Mouse (Mus musculus): ENCODE results near the gene Maml2. TPM values are rescaled to one million over a fixed set of nuclear protein-coding genes. Genes with fewer than 3 reads are reported as not detected.

The Maml2 gene
- polyA plus RNA-seq, 1 experiment from 2014 or later: 10.7 TPM

GRCm38 (mm10) chr9:13552380-13553052 is 254.8 kb downstream of the Maml2 start:
- H3K4me3 ChIP-seq (ENCODE audit: low read length): no peak overlapping the region
- H3K36me3 ChIP-seq (ENCODE audit: control insufficient read depth, insufficient read depth, low read length): no peaks in the 10 kb centered on the region
- 0 out of 2 replicates have a peak, but pooled peaks cover 4% of the 10 kb centered on the region for H3K4me1 ChIP-seq (ENCODE audit: control insufficient read depth, insufficient read depth, low read length)
- H3K27ac ChIP-seq (ENCODE audit: low read depth, low read length): no peak overlapping the region
- no peak overlapping the region for H3K4me2 ChIP-seq (replicated peaks; ENCODE audit: low read depth, low read length)
- H3K9ac ChIP-seq (ENCODE audit: low read depth, low read length): no peak overlapping the region
- 44% methylated on average over 5 of the region's 5 CpGs for WGBS
- no peaks in the 10 kb centered on the region for H3K27me3 ChIP-seq (ENCODE audit: control insufficient read depth, insufficient read depth, low read length)
- ATAC-seq (ENCODE audit: low FRiP score, low TSS enrichment): peak; percentile 29
- no peaks in the 10 kb centered on the region for H3K9me3 ChIP-seq (ENCODE audit: control insufficient read depth, low read length)

DNA sequence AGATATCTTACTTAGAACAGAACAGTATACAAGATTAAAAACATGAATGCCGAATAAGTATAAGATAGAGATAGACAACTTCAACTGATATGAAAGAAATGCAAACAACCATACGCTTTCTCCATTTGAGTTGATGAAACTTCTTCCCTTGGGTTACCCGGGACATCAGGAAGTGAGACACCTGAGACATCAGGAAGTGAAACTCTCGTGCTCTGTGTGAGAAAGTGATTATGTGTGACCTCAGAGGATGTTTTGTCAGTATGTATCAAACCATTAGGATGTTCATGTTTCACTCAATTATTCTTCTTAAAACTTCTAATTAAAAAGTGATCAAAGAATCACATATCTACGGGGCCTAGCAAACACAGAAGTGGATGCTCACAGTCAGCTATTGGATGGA is 257.0 kb downstream of the Maml2 start:
- H3K4me1 ChIP-seq (ENCODE audit: control insufficient read depth, insufficient read depth, low read length): peaks cover 10% of the 10 kb centered on the region
- H3K27ac ChIP-seq (ENCODE audit: low read depth, low read length): no peak overlapping the region
- no peak overlapping the region for H3K4me2 ChIP-seq (replicated peaks; ENCODE audit: low read depth, low read length)
- no peaks in the 10 kb centered on the region for H3K27me3 ChIP-seq (ENCODE audit: control insufficient read depth, insufficient read depth, low read length)
- ATAC-seq (ENCODE audit: low FRiP score, low TSS enrichment): no peak
- no peak overlapping the region for H3K4me3 ChIP-seq (ENCODE audit: low read length)
- WGBS: 84% methylated on average over 5 of the region's 5 CpGs
- no peaks in the 10 kb centered on the region for H3K36me3 ChIP-seq (ENCODE audit: control insufficient read depth, insufficient read depth, low read length)
- no peaks in the 10 kb centered on the region for H3K9me3 ChIP-seq (ENCODE audit: control insufficient read depth, low read length)
- no peak overlapping the region for H3K9ac ChIP-seq (ENCODE audit: low read depth, low read length)

DNA sequence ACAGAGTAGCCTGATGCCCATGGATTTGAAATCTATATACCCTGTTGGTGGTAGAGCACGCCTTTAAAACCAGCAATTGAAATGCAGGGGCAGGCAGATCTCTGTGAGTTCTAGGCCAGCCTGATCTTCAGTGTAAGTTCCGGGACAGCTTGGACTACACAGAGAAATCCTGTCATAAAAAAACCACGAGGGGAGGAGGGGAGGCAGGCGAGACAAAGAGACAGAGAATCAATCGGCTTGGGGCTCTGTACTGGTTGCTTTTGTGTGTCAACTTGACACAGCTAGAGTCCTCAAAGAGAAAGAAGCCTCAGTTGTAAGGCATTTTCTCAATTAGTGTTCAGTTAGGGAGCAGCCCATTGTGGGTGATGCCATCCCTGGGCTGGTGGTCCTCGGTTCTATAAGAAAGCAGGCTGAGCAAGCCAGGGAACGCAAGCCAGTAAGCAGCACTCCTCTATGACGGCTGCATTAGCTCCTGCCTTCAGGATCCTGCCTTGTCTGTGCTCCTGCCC is 258.3 kb downstream of the Maml2 start:
- Histone ChIP-seq H3K4me1 (ENCODE audit: control insufficient read depth, insufficient read depth, low read length) (peaks cover 10% of the 10 kb centered on the region), H3K36me3 (ENCODE audit: control insufficient read depth, insufficient read depth, low read length) (no peaks in the 10 kb centered on the region), H3K9ac (ENCODE audit: low read depth, low read length) (no peak overlapping the region), H3K4me2 (replicated peaks; ENCODE audit: low read depth, low read length) (no peak overlapping the region), H3K4me3 (ENCODE audit: low read length) (no peak overlapping the region), H3K27me3 (ENCODE audit: control insufficient read depth, insufficient read depth, low read length) (no peaks in the 10 kb centered on the region), H3K27ac (ENCODE audit: low read depth, low read length) (no peak overlapping the region), H3K9me3 (ENCODE audit: control insufficient read depth, low read length) (no peaks in the 10 kb centered on the region)
- WGBS: 81% methylated on average over 8 of the region's 8 CpGs
- no peak for ATAC-seq (ENCODE audit: low FRiP score, low TSS enrichment)

DNA sequence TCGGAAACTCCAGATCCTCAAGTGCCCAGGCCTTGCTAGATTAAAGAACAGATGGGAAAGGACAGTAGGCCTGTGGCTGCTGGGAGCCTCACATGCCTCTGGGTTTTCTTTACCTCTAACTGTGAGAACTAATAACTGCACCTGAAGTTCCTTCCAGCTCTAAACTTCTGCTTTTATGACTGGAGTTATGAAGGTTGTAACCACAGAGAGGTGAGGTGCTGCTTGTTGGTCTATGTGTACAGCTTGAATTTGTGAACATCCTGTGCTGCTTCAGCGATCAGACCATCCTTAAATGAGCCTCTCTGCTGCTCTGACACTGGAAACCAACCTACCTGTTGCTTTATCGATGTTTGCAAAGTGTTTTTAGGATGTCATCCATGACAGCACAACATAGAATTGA is 258.9 kb downstream of the Maml2 start:
- Histone ChIP-seq H3K4me2 (replicated peaks; ENCODE audit: low read depth, low read length) (no peak overlapping the region), H3K27me3 (ENCODE audit: control insufficient read depth, insufficient read depth, low read length) (no peaks in the 10 kb centered on the region), H3K9ac (ENCODE audit: low read depth, low read length) (no peak overlapping the region), H3K36me3 (ENCODE audit: control insufficient read depth, insufficient read depth, low read length) (no peaks in the 10 kb centered on the region), H3K27ac (ENCODE audit: low read depth, low read length) (no peak overlapping the region), H3K9me3 (ENCODE audit: control insufficient read depth, low read length) (no peaks in the 10 kb centered on the region), H3K4me3 (ENCODE audit: low read length) (no peak overlapping the region), H3K4me1 (ENCODE audit: control insufficient read depth, insufficient read depth, low read length) (peaks cover 10% of the 10 kb centered on the region)
- WGBS: 83% methylated on average over 3 of the region's 3 CpGs
- ATAC-seq (ENCODE audit: low FRiP score, low TSS enrichment): no peak

- Histone ChIP-seq H3K4me3 (ENCODE audit: low read length) (no peak overlapping the region), H3K27me3 (ENCODE audit: control insufficient read depth, insufficient read depth, low read length) (no peaks in the 10 kb centered on the region), H3K4me2 (replicated peaks; ENCODE audit: low read depth, low read length) (no peak overlapping the region), H3K9me3 (ENCODE audit: control insufficient read depth, low read length) (no peaks in the 10 kb centered on the region), H3K4me1 (ENCODE audit: control insufficient read depth, insufficient read depth, low read length) (peaks cover 17% of the 10 kb centered on the region), H3K27ac (ENCODE audit: low read depth, low read length) (peak overlapping the region; percentile 3; the same call in 1 of the 2 replicates), H3K9ac (ENCODE audit: low read depth, low read length) (no peak overlapping the region), H3K36me3 (ENCODE audit: control insufficient read depth, insufficient read depth, low read length) (no peaks in the 10 kb centered on the region)
- 23% methylated on average over 4 of the region's 4 CpGs for WGBS
- ATAC-seq (ENCODE audit: low FRiP score, low TSS enrichment): peak; percentile 65
Measured at GRCm38 (mm10) chr9:13558811-13559372, 261.1 kb downstream of the Maml2 start.

DNA sequence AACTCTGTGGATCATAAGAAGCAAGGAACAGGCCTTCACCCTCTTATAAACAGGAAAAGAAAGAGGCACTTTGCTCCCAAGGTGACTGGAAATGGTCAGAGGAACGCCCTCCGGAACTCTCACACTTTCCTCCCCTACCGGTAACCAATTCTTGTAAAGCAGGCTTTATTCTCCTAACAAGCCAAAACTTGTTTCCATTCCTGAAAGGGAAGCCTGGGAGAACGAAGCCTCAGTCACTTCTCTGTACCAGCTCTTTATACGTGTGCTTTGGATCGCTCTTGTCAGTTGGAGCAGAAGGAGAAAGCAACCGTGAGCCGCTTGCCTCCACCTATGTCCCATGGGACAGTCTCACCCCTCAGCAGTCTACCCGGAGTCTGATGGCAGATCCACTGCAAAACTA is 262.9 kb downstream of the Maml2 start:
- Histone ChIP-seq H3K4me2 (replicated peaks; ENCODE audit: low read depth, low read length) (no peak overlapping the region), H3K4me1 (ENCODE audit: control insufficient read depth, insufficient read depth, low read length) (peaks cover 17% of the 10 kb centered on the region), H3K27me3 (ENCODE audit: control insufficient read depth, insufficient read depth, low read length) (no peaks in the 10 kb centered on the region), H3K27ac (ENCODE audit: low read depth, low read length) (no peak overlapping the region), H3K9me3 (ENCODE audit: control insufficient read depth, low read length) (no peaks in the 10 kb centered on the region), H3K4me3 (ENCODE audit: low read length) (no peak overlapping the region), H3K36me3 (ENCODE audit: control insufficient read depth, insufficient read depth, low read length) (no peaks in the 10 kb centered on the region), H3K9ac (ENCODE audit: low read depth, low read length) (no peak overlapping the region)
- WGBS: 84% methylated on average over 9 of the region's 9 CpGs
- ATAC-seq (ENCODE audit: low FRiP score, low TSS enrichment): no peak

DNA sequence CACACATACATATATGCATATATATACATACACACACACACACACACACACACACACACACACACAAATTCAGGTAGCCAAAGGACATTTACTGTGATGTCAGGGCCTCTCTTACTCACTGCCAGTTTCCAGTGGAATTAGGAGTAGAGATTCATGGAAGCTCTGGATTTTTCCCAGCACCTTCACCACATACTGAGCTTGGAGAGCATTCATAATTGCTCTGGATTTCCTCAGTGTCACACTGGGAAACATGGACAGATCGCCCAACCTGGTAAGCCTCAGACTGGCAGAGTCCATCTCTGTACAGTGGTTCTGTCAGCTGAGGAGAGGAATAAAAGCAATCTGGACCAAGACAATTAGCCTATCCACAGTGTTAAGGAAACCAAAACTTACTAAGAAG is 263.6 kb downstream of the Maml2 start:
- Histone ChIP-seq H3K4me1 (ENCODE audit: control insufficient read depth, insufficient read depth, low read length) (peaks cover 17% of the 10 kb centered on the region), H3K4me3 (ENCODE audit: low read length) (no peak overlapping the region), H3K9ac (ENCODE audit: low read depth, low read length) (no peak overlapping the region), H3K27me3 (ENCODE audit: control insufficient read depth, insufficient read depth, low read length) (no peaks in the 10 kb centered on the region), H3K36me3 (ENCODE audit: control insufficient read depth, insufficient read depth, low read length) (no peaks in the 10 kb centered on the region), H3K9me3 (ENCODE audit: control insufficient read depth, low read length) (no peaks in the 10 kb centered on the region), H3K27ac (ENCODE audit: low read depth, low read length) (no peak overlapping the region), H3K4me2 (replicated peaks; ENCODE audit: low read depth, low read length) (no peak overlapping the region)
- 95% methylated on average over 1 of the region's 1 CpGs for WGBS
- no peak for ATAC-seq (ENCODE audit: low FRiP score, low TSS enrichment)

DNA sequence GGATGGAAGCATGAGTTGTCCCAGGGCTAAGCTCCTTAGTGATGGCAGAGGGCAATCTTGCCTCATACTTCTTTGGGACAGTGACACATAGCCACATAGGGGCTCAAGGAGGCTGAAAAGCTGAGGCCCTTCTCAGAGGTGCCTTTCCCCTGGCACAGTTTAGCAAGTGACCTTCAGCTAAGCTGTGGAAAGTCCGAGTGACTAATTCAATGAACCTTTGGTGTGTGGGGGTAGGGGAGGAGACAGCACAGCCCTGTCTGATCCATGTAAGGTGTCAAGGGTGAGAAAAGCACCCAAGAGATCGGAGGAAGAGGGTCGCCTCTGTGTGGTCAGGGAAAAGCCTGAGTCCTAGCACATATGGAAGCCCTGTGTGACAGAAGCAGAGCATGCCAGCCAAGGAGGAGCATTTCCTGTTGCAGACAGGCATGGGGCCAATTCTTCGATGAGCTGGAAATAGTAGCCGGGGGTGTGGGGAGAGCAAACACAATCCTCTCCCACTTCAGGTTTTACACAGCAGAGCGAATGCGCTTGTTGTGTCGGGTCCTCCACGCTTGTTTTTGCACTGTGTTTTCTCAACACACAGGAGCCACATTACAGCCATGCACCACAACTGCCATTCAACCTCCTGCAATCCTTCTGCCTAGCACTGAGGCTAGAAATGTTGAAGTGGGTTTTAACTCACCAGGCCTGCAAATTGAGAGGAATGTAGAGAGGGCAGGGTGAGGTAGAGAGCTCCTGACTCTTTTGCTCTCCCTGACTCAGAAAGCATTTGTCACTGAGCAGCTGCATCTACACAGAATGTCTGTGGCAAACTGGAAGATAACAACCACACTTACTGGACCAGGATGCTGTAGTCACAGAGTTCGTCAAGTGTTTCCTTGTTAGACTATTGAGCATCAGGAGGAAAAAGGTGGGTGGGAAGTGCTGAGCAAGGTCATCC is 266.0 kb downstream of the Maml2 start:
- H3K4me3 ChIP-seq (ENCODE audit: low read length): no peak overlapping the region
- H3K27ac ChIP-seq (ENCODE audit: low read depth, low read length): no peak overlapping the region
- H3K9ac ChIP-seq (ENCODE audit: low read depth, low read length): no peak overlapping the region
- peaks cover 10% of the 10 kb centered on the region; the same call in 1 of the 2 replicates for H3K4me1 ChIP-seq (ENCODE audit: control insufficient read depth, insufficient read depth, low read length)
- H3K36me3 ChIP-seq (ENCODE audit: control insufficient read depth, insufficient read depth, low read length): no peaks in the 10 kb centered on the region
- H3K4me2 ChIP-seq (replicated peaks; ENCODE audit: low read depth, low read length): no peak overlapping the region
- ATAC-seq (ENCODE audit: low FRiP score, low TSS enrichment): 0 out of 2 replicates have a peak, but pooled peaks have one; percentile 10
- WGBS: 45% methylated on average over 10 of the region's 10 CpGs
- no peaks in the 10 kb centered on the region for H3K27me3 ChIP-seq (ENCODE audit: control insufficient read depth, insufficient read depth, low read length)
- no peaks in the 10 kb centered on the region for H3K9me3 ChIP-seq (ENCODE audit: control insufficient read depth, low read length)
